Mouse (Mus musculus) forebrain, embryonic 12.5 days (tissue): ENCODE results near the gene Timm10. TPM values are rescaled to one million over a fixed set of nuclear protein-coding genes. Genes with fewer than 3 reads are reported as not detected.
"Not testable (repeated sequence)": the region's sequence is repeated elsewhere in the genome, so short reads cannot be mapped to it uniquely, and the experiment has no call there.

ENCODE experiments used
- ATAC-seq: fragments of 200-750 bp; cut with Nextera tagmentation; 2 replicates; pipeline ENCODE4 v1.8.0; 2017; ENCODE audit warnings: moderate TSS enrichment; ENCODE audit not compliant: low FRiP score
- H3K27ac ChIP-seq: fragments of 300-500 bp; sonication (generic); 2 replicates; pipeline ENCODE4 v1.5.1; 2016; ENCODE audit warnings: mild to moderate bottlenecking
- H3K27me3 ChIP-seq: fragments of 300-500 bp; sonication (generic); 2 replicates; pipeline ENCODE4 v1.6.1; 2016; ENCODE audit warnings: mild to moderate bottlenecking
- H3K36me3 ChIP-seq: fragments of 300-500 bp; sonication (generic); replicated peaks from 2 replicates; pipeline ENCODE4 v1.6.1; 2016; ENCODE audit warnings: mild to moderate bottlenecking
- H3K4me1 ChIP-seq: fragments of 300-500 bp; sonication (generic); 2 replicates; pipeline ENCODE4 v1.6.1; 2016
- H3K4me2 ChIP-seq: fragments of 300-500 bp; sonication (generic); 2 replicates; pipeline ENCODE4 v1.6.1; 2016; ENCODE audit warnings: mild to moderate bottlenecking, moderate library complexity
- H3K4me3 ChIP-seq: fragments of 300-500 bp; sonication (generic); replicated peaks from 2 replicates; pipeline ENCODE4 v1.5.1; 2016; ENCODE audit warnings: mild to moderate bottlenecking
- H3K9ac ChIP-seq: fragments of 300-500 bp; sonication (generic); 2 replicates; pipeline ENCODE4 v1.6.1; 2016; ENCODE audit warnings: mild to moderate bottlenecking
- H3K9me3 ChIP-seq: fragments of 300-500 bp; sonication (generic); 2 replicates; pipeline ENCODE4 v1.6.1; 2016
- WGBS: fragments of 180-500 bp; shearing (Covaris S2); methylation state at CpG from one replicate; pipeline ENCODE4 v1.1.7; 2016; 5-methylcytosine and 5-hydroxymethylcytosine counted together
- polyA plus RNA-seq: library from polyadenylated mRNA; unstranded; fragments of >200 nt; fragmentation: Nextera tagmentation; extraction: Ambion mirVana; gene quantifications from 2 replicates; pipeline ENCODE4 v1.2.1, GENCODE M21; 2016

The Timm10 gene
- polyA plus RNA-seq, 1 experiment from 2014 or later = 42.3 TPM

GRCm38 (mm10) chr2:84799041-84799561 is 27.7 kb upstream of the Timm10 start:
- Histone ChIP-seq H3K9me3 (0 out of 2 replicates have a peak, but pooled peaks cover 12% of the 10 kb centered on the region), H3K4me2 (peak overlapping the region; percentile 99), H3K27me3 (0 out of 2 replicates have a peak, but pooled peaks cover 4% of the 10 kb centered on the region), H3K27ac (peak overlapping the region; percentile 61), H3K4me3 (peak overlapping the region; percentile 63), H3K36me3 (no peaks in the 10 kb centered on the region), H3K4me1 (peaks cover 10% of the 10 kb centered on the region), H3K9ac (peak overlapping the region; percentile 60)
- peak; percentile 68 for ATAC-seq
- under 1% methylated on average over 16 of the region's 16 CpGs for WGBS

DNA sequence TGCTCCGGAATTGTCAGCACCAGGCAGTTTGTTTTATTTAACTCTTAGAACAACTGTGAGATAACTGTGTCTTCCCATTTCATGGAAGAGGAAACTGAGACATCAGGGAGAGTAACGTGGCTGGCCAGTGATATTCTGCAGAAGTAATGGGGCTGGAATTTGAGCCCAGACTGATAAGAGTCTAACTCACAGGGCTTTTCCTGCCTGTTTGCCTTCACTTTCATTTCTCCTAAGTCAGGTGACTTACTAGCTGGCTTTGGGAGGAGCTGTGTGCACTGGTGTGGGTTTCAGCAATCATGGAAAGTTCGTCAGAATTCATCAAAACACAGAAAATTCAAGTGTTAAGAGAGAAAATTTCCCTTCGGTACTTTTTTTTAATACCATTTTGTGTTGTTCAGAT is 26.5 kb upstream of the Timm10 start:
- Histone ChIP-seq H3K4me1 (peaks cover 10% of the 10 kb centered on the region), H3K36me3 (no peaks in the 10 kb centered on the region), H3K27ac (no peak overlapping the region), H3K4me2 (no peak overlapping the region), H3K4me3 (no peak overlapping the region), H3K9ac (no peak overlapping the region), H3K27me3 (0 out of 2 replicates have a peak, but pooled peaks cover 4% of the 10 kb centered on the region), H3K9me3 (0 out of 2 replicates have a peak, but pooled peaks cover 5% of the 10 kb centered on the region)
- ATAC-seq = no peak
- WGBS = 84% methylated on average over 4 of the region's 4 CpGs

- WGBS = 84% methylated on average over 5 of the region's 5 CpGs
- H3K4me1 ChIP-seq = peaks cover 10% of the 10 kb centered on the region
These were observed 25.6 kb upstream of the Timm10 start for GRCm38 (mm10) chr2:84801223-84801622.

DNA sequence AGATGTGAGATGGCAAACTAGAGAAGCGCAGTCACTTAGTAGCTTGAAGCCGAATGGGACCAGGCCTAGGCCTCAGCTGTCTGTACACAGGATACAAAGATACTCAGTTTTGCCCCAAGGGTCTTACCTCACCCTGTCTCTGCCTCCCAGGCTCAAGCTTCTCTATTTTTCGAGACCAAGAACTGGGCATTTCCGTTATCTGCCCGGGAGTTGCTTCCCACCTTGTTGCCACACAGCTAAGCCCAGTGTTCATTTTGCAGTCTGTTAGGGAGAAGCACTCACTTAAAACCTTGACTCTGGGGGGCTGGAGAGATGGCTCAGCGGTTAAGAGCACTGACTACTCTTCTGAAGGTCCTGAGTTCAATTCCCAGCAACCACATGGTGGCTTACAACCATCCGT is 22.8 kb upstream of the Timm10 start:
- no peaks in the 10 kb centered on the region for H3K36me3 ChIP-seq
- H3K4me2 ChIP-seq = no peak overlapping the region
- 0 out of 2 replicates have a peak, but pooled peaks cover 4% of the 10 kb centered on the region for H3K27me3 ChIP-seq
- no peak for ATAC-seq
- no peak overlapping the region for H3K4me3 ChIP-seq
- peaks cover 5% of the 10 kb centered on the region for H3K4me1 ChIP-seq
- no peaks in the 10 kb centered on the region for H3K9me3 ChIP-seq
- no peak overlapping the region for H3K27ac ChIP-seq
- no peak overlapping the region for H3K9ac ChIP-seq
- WGBS = 90% methylated on average over 7 of the region's 7 CpGs

More at GRCm38 (mm10) chr2:84801223-84801622, 25.6 kb upstream of the Timm10 start:
- H3K9ac ChIP-seq, H3K27ac ChIP-seq, H3K27me3 ChIP-seq, ATAC-seq, H3K36me3 ChIP-seq, H3K4me3 ChIP-seq, H3K9me3 ChIP-seq, H3K4me2 ChIP-seq: not testable (repeated sequence)

- Histone ChIP-seq H3K36me3 (no peaks in the 10 kb centered on the region), H3K27ac (no peak overlapping the region), H3K27me3 (no peaks in the 10 kb centered on the region), H3K4me1 (0 out of 2 replicates have a peak, but pooled peaks cover 10% of the 10 kb centered on the region), H3K4me3 (no peak overlapping the region), H3K9me3 (no peaks in the 10 kb centered on the region), H3K9ac (no peak overlapping the region), H3K4me2 (no peak overlapping the region)
- 78% methylated on average over 5 of the region's 5 CpGs for WGBS
- ATAC-seq = no peak
These were observed 20.3 kb upstream of the Timm10 start for GRCm38 (mm10) chr2:84806546-84806945.

- 0 out of 2 replicates have a peak, but pooled peaks cover 10% of the 10 kb centered on the region for H3K4me1 ChIP-seq
- no peak overlapping the region for H3K27ac ChIP-seq
- H3K27me3 ChIP-seq = no peaks in the 10 kb centered on the region
- no peaks in the 10 kb centered on the region for H3K36me3 ChIP-seq
- ATAC-seq = no peak
- H3K4me3 ChIP-seq = no peak overlapping the region
- H3K9me3 ChIP-seq = no peaks in the 10 kb centered on the region
- H3K9ac ChIP-seq = no peak overlapping the region
- no peak overlapping the region for H3K4me2 ChIP-seq
These were observed 17.5 kb upstream of the Timm10 start for GRCm38 (mm10) chr2:84809330-84809729.

DNA sequence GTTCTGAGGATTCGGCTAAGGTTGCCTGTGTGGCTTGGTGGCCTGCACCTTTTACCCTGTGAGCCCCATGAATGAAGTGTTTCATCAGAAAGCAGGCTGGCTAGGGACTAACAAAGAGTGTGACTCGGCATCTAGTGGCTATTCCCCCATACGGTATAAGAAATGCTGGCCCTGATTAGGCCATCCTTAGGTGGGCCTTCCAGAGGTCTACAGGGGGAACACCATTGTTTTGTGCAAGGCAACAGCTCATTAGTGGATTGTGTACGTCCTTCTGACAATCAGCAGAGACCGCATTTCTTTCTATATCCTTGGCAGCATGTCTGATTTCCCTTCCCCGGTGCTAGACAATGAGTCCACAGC is 16.3 kb upstream of the Timm10 start:
- no peak overlapping the region for H3K4me3 ChIP-seq
- peak; percentile 30; the same call in 1 of the 2 replicates for ATAC-seq

GRCm38 (mm10) chr2:84810886-84811577 is 15.8 kb upstream of the Timm10 start:
- peak overlapping the region; percentile 10; the same call in 1 of the 2 replicates for H3K4me3 ChIP-seq

More for the DNA sequence above, 16.3 kb upstream of the Timm10 start:
- H3K27me3 ChIP-seq = no peaks in the 10 kb centered on the region
- H3K9me3 ChIP-seq = no peaks in the 10 kb centered on the region
- 0 out of 2 replicates have a peak overlapping the region, but pooled peaks have one; percentile 9 for H3K27ac ChIP-seq
- peak overlapping the region; percentile 41; the same call in 1 of the 2 replicates for H3K4me2 ChIP-seq
- WGBS = 63% methylated on average over 6 of the region's 6 CpGs
- H3K4me1 ChIP-seq = 0 out of 2 replicates have a peak, but pooled peaks cover 10% of the 10 kb centered on the region
- no peak overlapping the region for H3K9ac ChIP-seq
- H3K36me3 ChIP-seq = no peaks in the 10 kb centered on the region

GRCm38 (mm10) chr2:84811880-84812279 is 14.9 kb upstream of the Timm10 start:
- no peaks in the 10 kb centered on the region for H3K36me3 ChIP-seq
- H3K4me3 ChIP-seq = no peak overlapping the region
- WGBS = 86% methylated on average over 7 of the region's 7 CpGs
- no peak overlapping the region for H3K9ac ChIP-seq
- H3K4me2 ChIP-seq = no peak overlapping the region
- H3K9me3 ChIP-seq = no peaks in the 10 kb centered on the region
- no peaks in the 10 kb centered on the region for H3K27me3 ChIP-seq
- ATAC-seq = no peak
- H3K27ac ChIP-seq = no peak overlapping the region
- 0 out of 2 replicates have a peak, but pooled peaks cover 10% of the 10 kb centered on the region for H3K4me1 ChIP-seq

More at GRCm38 (mm10) chr2:84810886-84811577, 15.8 kb upstream of the Timm10 start:
- 44% methylated on average over 26 of the region's 26 CpGs for WGBS
- no peaks in the 10 kb centered on the region for H3K27me3 ChIP-seq
- H3K36me3 ChIP-seq = no peaks in the 10 kb centered on the region
- ATAC-seq = peak; percentile 75
- H3K4me2 ChIP-seq = peak overlapping the region; percentile 41
- H3K9me3 ChIP-seq = no peaks in the 10 kb centered on the region
- H3K9ac ChIP-seq = no peak overlapping the region
- H3K27ac ChIP-seq = 0 out of 2 replicates have a peak overlapping the region, but pooled peaks have one; percentile 9
- H3K4me1 ChIP-seq = 0 out of 2 replicates have a peak, but pooled peaks cover 10% of the 10 kb centered on the region

GRCm38 (mm10) chr2:84812676-84813075 is 14.1 kb upstream of the Timm10 start:
- H3K4me1 ChIP-seq = 0 out of 2 replicates have a peak, but pooled peaks cover 10% of the 10 kb centered on the region
- 84% methylated on average over 6 of the region's 6 CpGs for WGBS
- H3K27me3 ChIP-seq = no peaks in the 10 kb centered on the region
- ATAC-seq = no peak
- no peak overlapping the region for H3K9ac ChIP-seq
- H3K4me2 ChIP-seq = no peak overlapping the region
- no peak overlapping the region for H3K27ac ChIP-seq
- no peaks in the 10 kb centered on the region for H3K9me3 ChIP-seq
- no peaks in the 10 kb centered on the region for H3K36me3 ChIP-seq
- H3K4me3 ChIP-seq = no peak overlapping the region

GRCm38 (mm10) chr2:84819861-84820260 is 6.9 kb upstream of the Timm10 start:
- no peak overlapping the region for H3K9ac ChIP-seq
- no peak for ATAC-seq
- no peaks in the 10 kb centered on the region for H3K4me1 ChIP-seq
- H3K36me3 ChIP-seq = no peaks in the 10 kb centered on the region
- no peaks in the 10 kb centered on the region for H3K9me3 ChIP-seq
- no peak overlapping the region for H3K4me2 ChIP-seq
- H3K27me3 ChIP-seq = peaks cover 11% of the 10 kb centered on the region; the same call in 1 of the 2 replicates
- no peak overlapping the region for H3K4me3 ChIP-seq
- 70% methylated on average over 3 of the region's 3 CpGs for WGBS
- no peak overlapping the region for H3K27ac ChIP-seq

DNA sequence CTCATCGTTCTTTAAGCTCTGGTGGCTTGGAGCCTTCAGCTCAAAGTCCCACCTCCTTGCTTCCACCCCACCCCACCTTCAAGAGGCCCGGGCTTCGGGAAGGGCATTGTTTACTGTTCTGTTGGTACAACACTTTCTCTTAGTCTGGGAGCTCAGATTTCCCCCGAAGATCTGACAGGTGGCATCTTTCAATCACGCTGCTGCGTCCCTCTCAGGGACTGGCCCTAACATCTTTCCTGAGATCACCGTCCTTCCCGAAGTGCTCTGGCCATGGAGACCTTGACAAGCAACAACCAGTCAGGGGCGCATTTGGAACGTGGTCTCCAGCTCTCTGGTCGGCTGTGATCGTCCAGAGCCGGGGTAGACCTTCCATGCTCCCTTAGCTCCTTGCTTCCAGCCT is 4.2 kb upstream of the Timm10 start, which contains the start of gene Smtnl1:
TSS of gene Smtnl1 (minus strand) at position 101 of the 400 bp plus-strand sequence.
- H3K9me3 ChIP-seq = no peaks in the 10 kb centered on the region
- H3K4me2 ChIP-seq = no peak within 1 kb of the TSS
- H3K9ac ChIP-seq = no peak within 1 kb of the TSS
- peaks cover 12% of the 10 kb centered on the region; the same call in 1 of the 2 replicates for H3K27me3 ChIP-seq
- no peak for ATAC-seq
- H3K4me1 ChIP-seq = peaks cover 5% of the 10 kb centered on the region
- H3K4me3 ChIP-seq = no peak within 1 kb of the TSS
- H3K27ac ChIP-seq = no peak within 1 kb of the TSS
- no peaks in the 10 kb centered on the region for H3K36me3 ChIP-seq
- 69% methylated on average over 13 of the region's 13 CpGs for WGBS
